Mouse (Mus musculus) liver, embryonic 18 days (tissue): ENCODE results near the gene Yipf7. TPM values are rescaled to one million over a fixed set of nuclear protein-coding genes. Genes with fewer than 3 reads are reported as not detected.

Source experiments
- polyA plus RNA-seq: library from polyadenylated mRNA; depleted of rRNA; stranded (reverse); fragments of >200 nt; gene quantifications from 2 replicates; pipeline ENCODE4 v1.2.3, GENCODE M21; 2012; rRNA removed

Yipf7 gene
- not detected in 2 replicates for polyA plus RNA-seq

DNA sequence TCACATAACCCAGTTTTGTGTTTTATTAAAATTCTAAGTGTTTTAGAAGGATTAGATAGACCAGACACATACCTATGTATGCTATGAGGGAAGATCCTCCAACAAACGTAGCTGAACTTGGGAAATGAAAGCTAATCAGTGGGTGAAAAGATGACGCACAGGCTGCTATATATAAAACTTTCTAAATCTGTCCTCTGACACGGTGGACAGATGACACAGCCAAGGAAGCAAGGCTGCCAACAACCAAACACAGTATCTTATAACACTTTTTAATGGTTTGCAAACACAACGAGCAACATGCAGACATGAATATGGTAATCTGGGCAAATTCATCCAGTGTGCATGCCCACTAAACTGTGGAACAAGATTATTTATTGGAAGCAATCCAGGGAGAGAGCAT is at the start of gene Yipf7:
TSS of gene Yipf7 (minus strand) at position 160 of the 400 bp plus-strand sequence.

DNA sequence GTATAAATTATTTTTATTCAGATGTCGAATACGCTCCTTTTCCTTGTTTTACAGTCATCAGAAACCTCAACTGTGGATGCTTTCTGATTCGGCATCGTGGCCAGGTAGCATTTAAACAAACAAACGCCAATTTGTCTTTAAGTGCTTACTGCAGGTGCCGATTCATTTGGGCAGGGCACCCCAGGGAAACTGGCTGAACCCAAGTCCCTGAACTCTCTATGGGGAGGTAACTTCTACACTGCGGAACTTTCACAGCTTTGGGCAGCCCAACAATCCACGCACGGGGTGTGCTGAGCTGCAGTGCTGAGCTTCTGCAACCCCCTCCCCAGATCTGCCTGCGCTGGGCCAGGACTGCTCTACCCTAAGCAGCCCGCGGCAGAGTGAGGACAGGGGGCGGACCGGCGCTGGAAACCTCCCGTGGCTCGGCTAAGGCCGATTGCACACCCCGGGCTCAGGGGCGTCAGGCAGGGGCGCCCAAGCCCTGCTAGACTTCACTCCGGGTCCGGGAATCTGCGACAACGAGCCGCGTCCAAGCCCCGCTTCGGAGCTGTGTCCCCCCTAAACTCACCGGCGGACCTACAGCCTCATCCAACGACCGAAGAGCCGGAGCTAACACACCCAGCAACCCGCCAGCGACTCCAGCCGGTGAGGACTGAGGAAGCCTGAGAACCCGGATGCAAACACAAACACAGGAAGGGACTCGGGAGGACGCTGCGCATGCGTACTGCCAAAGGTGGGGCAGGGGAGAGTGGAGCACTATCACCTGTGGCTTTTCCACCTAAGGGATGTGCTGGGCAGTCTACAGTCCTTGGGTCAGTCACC is 49.4 kb upstream of the Yipf7 start, which contains the start of gene Gnpda2:
TSS of gene Gnpda2 (minus strand) at position 701 of the 822 bp plus-strand sequence.

DNA sequence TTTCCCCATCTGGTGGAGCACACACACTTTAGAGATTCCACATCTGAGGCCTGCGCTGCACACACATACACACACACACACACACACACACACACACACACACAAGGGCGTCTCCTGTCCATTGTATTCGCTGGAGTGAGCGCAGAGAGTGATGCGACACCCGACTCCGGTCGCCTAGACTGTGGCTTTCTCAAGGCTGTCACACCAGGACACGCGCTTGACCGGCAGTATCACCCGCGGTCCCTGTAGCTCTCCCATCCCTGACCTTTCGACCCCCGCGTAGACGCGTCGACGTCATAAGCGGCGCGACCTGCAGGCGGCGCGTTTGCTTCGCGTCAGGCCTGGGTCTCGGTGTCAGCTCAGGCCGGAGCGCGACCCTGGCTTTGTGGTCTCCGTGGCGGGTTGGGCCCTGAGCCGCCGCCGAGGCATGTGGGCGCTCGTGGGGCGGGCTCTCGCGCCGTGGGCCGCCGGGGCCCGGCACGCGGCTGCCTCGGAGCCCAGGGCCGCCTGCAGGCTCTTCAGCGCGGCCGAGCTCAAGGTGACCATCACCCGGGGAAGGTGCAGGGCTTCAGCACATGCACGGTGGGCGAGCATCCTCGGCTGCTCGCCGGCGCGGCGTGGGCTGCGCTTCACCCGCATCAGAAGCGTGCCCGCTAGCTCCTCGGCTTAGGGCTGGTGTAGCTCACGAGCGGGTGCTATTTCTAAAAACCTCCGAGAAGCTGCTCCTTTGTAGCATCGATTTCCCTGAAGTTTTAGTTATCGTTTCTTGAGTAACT is 14.4 kb upstream of the Yipf7 start, which contains the start of gene Guf1:
TSS of gene Guf1 (plus strand) at position 296 of the 776 bp plus-strand sequence.

Other genes starting within 250 kb of the Yipf7 start
- gene Kctd8, start 201.0 kb downstream of the Yipf7 start, polyA plus RNA-seq, result not detected in 2 replicates
- 9.2 and 10.7 TPM in 2 replicates for gene Guf1, start 14.3 kb upstream of the Yipf7 start, polyA plus RNA-seq
- 3.4 and 3.8 TPM in 2 replicates for gene Gnpda2, start 49.7 kb upstream of the Yipf7 start, polyA plus RNA-seq